Mouse (Mus musculus): ENCODE data around the gene Pde6g.
A peak's percentile ranks its signal among the peaks of the same experiment; 100 is the strongest.

Pde6g gene

DNA sequence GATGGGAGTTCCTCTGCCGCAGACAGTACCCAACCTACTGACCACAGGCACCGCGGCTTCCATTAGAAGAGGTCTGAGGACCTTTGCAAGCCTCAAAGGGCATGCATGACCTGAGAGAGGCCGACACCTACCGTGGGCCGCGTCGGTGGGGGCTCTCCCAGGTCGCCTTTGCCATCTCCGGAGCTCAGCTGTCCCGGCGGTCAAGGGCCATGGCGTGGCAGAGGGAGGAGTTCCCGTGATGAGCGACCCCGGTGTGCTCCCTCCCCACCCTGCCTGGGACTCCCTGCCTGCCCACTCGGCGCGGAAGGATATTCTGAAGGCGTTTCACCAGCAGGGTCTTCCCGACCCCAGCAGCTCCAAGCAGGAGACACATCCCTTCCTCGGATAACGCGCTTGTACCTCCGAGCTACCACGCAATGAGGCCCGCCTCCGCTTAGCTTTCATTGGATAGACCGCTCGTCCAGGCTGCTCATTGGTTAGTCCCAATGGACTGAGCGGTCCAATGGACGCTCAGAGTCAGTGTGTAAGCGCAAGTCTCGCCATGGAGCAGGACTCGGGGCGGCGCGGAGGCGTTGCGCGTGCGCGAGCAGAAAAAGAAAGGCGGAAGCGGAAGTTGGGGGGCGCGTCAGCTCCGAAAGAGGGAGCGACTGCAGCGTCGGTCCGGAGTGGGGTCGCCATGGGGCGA lies 13.9 kb upstream of the Pde6g start, which contains the start of gene Arl16:
Gene Arl16, minus strand, starts transcription at position 557 of the 685 bp plus-strand sequence.
- peak; percentile 84 for DNase-seq (ENCODE audit: low spot score)

DNA sequence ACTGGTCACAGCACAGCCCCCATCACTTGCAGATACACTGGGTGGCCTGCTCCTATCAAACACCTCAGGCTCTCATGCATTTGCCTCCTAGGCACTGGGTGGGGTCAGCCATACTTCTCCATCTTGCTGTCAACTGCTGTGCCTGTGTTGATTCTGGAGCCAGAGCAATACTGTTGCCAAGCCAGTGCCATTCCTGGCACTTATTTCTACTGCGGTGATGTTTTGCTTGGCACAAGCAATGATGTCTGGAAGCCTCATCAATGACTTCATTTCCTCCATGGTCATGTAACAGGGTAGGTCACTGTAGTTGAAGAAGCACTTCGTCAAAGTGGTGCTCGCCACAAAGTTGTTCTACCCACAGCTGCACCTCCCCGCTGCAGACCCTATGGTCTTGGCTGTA lies 12.2 kb upstream of the Pde6g start:
- no peak for DNase-seq (ENCODE audit: low spot score)

DNA sequence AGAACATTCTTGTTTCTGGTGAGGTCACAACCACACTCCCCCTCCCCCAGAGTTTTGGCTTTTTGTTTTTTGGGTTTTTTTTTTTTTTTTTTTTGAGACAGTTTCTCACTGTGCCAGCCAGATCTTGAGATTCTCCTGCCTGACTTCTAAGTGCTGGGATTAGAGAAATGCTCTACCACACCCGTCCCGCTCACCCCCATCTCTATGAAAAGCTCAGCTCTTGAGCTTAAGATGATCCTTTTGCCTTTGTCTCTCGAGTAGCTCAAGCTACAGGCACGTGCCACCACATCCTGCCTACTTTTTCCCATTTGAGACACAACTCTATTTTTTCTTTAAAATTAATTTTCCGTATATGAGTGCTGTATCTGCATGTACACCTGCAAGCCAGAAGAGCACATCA lies 11.1 kb upstream of the Pde6g start:
- no peak for DNase-seq (ENCODE audit: low spot score)

DNA sequence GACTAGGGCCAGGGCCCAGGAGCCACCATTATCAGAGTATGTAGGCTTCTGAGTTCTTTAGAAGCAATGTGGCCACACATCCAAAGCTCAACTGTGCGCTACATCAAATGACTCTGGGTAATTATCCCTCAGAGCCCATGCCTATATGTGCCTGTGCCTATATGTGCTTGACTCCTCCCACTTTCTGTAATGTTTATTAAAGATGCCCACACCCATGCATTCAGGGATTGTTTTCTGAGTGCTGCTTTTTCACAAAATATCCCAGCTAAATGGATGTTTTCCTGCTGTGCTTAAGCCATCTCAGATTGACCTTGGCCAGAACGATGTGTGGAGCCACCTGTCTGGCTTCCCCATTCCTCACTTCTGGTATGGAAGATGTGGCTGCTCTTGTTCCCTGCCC lies 10.2 kb upstream of the Pde6g start:
- no peak for DNase-seq (ENCODE audit: low spot score)

DNA sequence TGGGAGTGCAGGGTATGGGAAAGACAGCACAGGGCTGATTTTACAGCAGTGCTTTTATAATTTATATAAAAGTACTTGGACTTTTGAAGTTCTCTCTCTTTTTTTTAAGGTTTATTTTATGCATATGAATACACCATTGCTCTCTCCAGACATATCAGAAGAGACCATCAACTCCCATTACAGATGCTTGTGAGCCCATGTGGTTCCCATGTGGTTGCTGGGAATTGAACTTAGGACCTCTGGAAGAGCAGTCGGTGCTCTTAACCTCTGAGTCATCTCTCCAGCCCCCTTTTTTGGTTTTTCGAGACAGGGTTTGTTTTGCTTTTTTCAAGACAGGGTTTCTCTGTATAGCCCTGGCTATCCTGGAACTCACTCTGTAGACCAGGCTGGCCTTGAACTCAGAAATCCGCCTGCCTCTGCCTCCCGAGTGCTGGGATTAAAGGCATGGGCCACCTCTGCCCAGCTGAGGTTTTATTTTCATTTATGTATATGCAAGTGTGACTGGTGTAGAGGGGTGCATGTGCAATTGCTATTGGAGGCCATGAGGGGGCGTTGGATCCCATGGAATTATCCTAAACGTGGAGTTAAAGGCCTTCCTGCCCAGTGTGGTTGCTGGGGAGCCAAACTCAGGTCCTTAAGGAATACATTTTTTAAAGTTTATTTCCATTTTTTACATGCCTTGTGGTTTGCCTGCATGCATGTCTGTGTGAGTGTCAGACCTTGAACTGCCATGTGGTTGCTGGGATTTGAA lies 5.7 kb upstream of the Pde6g start:
- DNase-seq (ENCODE audit: low spot score), result no peak

DNA sequence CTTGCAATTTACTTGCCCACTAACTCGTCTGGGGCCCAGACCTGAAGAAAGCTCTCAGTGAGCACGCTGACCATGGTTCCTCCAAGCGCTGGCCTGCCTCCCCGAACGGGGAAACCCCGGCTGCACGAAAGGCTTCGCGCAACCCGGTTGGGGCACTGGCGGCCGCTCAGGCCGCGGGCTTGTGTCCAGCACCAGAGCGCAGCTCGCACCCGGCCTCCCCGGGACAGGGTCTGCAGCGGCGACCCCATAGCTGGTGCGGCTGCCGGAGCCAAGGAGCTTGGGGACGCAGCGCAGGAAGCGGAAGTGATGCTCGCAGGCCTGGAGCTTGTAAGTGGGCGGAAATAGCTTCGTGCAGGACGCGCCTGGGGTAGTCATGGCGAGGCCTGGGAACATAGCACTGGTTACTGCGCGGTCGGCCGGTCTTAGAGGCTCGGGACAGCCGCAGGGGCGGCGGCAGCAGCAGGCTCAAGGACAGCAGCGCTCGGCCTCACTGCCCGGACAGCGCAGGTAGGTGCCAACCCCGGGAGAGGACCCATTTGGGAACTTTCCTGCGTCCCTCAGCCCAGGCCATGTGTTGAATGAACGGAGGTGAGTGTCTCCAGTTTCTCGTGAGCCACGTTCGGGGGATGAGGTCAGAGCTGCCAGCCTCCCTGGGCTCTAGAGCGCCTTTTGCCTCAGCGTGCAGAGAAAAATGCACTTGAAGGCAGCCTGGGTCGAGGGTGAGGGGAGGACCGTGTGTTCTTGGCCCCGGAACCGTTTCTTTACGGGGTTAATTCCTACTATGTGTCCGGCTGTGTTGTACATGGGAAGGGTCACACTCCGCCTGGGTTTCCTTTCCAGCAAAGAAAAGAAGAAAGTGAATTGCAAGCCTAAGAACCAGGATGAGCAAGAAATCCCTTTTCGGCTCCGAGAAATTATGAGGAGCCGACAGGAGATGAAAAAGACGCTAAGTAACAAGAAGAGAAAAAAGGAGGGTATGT lies 4.8 kb upstream of the Pde6g start, which contains the start of the genes Oxld1 and Ccdc137:
Gene Oxld1, minus strand, starts transcription at position 297 of the 980 bp plus-strand sequence.
Gene Ccdc137, plus strand, starts transcription at position 344 of the 980 bp plus-strand sequence.
- peak; percentile 65 for DNase-seq (ENCODE audit: low spot score)

DNA sequence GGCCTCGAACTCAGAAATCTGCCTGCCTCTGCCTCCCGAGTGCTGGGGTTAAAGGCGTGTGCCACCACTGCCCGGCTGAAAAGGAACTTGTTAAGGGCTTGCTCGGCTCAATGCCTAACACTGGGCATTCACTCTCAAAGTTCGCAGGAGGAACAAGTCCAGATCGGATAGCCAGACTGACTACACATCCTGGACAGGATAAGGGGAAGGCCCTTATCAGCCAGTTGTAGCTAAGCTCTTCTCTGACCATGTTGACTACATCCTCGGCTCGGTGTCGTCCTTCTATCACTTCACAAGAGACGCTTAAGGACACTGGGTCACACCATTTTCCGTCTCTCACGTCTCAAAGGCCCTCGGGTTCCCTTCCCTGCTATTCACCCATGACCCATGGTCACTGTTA lies 4.1 kb upstream of the Pde6g start:
- DNase-seq (ENCODE audit: low spot score), result no peak

DNA sequence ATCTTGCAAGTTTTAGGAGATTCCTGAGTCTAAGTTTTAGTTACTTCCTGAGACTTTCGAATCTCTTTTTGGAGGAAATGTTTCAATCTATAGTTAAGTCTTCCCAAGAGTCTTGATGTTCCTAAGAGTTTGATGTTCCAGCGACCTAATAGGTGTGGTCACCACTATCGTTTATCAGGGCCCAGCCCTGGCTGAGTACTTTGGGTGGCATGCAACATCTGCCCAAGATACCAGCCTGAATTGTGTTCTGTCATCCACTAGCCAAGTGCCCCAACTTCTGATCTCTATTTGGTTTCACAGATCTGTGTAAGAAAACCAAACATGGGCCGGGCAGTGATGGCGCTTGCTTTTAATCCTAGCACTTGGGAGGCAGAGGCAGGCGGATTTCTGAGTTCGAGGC lies 2.1 kb upstream of the Pde6g start:
- DNase-seq (ENCODE audit: low spot score), result no peak

DNA sequence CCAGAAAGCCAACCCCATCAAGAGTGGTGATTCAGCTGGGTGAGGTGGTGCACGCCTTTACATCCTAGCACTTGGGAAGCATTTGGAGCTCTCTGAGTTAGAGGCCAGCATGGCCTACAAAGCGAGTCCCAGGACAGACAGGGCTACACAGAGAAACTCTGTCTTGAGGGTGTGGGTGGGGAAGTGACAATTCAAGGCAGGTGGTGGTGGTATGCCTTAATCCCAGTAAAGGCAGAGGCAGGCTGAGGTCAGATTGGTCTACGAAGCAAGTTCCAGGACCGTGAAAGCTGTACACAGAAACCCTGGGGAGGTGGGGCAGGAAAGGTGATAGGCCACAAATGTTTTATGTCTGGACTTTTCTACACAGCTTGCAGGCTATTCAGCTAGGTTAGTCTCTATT lies 1.7 kb upstream of the Pde6g start:
- no peak for DNase-seq (ENCODE audit: low spot score)

DNA sequence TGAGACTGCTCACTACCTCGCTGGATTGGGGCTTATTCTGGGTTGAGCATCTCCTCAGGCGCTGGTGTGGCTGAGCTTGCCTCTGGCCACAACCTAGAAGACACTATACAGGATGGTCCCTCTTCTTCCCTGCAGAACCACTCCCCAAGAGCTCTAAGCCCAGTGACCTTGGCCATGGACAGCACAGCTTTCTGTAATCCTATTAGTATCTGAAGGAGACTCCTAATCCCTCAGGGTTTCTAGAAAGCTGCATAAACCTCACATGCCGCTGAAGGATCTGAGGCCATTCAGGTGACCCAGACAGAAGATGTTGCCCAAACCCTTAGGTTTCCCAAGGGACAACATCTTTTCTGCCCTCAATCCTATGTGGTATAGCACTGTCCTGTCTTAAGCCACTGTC lies 1.1 kb downstream of the Pde6g start:
- DNase-seq (ENCODE audit: low spot score), result no peak

DNA sequence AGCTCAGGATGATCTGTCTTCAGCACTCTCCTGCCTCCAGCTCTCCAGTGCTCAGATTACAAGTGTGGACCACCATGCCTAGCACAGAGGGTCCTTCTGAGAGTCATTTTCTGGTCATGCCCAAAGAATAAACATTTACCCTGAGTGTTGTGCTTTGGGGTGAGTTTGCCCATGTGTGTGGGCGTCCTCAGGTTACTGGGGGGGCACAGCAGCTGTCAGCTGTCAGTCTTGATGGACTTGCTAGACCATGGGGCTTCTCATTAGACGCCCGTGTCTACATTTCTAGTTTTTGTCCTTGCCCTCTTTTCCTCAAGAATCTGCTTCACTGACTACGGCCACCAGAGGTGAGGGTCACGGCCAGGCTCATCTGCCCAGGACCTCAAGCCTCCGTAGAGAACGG lies 6.1 kb downstream of the Pde6g start:
- no peak for DNase-seq (ENCODE audit: low spot score)

DNA sequence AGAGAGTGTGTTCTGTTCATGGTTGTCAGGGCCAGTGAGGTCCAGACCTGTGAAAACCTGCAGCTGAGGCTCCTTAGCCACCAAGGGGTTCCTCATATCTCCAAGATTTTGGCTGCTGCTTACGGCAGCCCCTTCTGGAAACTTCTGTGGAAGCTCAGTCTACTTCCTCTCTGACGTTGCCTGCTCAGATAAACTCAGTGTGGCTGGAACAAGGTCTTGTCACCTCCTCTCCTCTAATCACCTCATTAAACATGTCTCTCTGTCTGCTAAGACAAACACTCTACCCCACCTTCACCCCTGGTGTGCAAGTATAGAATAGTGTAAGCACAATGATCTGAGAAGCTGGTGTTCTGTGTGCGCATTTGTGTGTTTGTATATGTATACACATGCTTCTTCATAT lies 7.8 kb downstream of the Pde6g start:
- DNase-seq (ENCODE audit: low spot score), result no peak

DNA sequence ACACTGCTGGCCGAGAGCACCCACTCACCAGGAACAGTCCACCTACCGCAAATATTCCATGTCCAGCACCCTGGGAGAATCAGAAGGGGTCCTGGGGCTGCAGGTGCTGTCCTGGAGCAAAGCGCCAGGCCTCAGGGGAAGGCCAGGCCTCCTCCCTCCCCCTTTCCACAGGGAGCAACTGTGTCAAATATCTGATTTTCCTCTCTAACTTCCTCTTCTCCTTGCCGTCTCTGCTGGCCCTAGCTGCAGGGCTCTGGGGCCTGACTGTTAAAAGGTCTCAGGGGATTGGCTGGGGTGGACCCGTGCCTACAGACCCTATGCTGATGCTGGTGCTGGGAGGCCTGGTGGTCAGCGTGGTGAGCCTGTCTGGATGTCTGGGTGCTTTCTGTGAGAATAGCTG lies 9.2 kb downstream of the Pde6g start:
- DNase-seq (ENCODE audit: low spot score), result no peak

DNA sequence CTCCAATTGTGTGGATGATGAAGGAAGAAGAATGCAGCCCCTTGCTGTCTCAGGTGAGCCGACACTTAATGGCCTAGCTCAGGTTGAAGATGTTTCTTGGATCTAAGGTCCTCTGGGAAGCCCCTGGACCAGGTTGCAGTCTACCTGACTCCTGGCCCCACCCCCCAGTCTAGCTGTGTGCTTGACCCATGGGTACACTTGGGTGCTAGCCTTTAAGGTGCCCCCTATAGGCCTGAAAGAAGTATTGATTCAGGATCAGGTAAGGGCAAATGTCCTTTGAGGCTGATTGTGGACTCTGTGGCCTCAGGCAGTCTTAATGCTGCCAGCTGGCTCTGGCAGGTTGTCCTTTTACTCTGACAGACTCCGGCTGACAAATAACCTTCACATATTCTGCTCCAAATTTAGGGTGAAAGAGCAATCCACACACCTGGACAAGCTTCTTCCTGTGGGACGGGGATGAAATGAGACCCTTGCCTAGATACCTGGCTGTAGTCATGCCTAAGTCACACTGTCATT lies 10.5 kb downstream of the Pde6g start:
- no peak for DNase-seq (ENCODE audit: low spot score)

DNA sequence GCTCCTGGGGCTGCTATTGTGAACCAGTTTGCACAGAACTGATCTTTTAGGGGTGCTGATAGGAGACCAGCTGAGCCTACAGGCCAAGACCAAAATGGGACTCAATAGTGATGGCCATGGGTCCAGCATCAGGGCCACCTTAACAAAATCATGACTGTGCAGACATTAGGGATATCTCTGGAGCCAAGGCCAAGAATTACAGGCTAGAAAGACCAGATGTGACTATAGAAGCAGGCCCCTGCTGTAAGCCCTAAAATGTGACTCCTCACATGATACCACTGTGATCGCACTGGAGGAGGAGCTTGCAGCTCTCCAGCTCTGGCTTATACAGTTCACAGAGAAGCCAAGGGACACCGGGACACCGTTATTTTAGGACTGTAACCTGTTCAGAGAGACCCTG lies 11.0 kb downstream of the Pde6g start, which contains the start of gene Tspan10:
Gene Tspan10, plus strand, starts transcription at position 301 of the 400 bp plus-strand sequence.
- no peak for DNase-seq (ENCODE audit: low spot score)

DNA sequence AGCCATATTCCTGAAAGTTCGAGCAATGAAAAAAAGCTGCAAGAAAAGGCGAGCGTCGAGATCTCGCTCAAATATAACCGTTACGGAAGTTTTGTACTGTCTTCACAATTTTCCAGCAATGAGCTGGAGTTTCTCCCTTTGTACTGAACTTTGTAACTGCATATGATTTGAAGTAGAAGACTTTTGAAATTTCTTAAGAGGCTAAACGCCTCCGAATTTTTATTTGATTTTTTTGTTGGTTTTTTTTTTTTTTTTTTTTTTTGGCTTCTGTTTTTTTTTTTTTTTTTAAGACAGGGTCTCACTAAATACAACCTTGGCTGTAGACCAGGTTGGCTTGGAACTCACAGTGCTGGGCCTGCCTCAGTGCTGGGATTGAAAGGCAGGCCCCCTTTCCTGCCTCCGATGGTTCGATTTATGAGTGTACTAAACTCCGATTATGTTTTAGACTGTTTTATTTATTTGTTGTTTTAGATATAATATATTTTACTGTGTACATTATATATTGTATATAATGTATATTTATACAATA lies 15.4 kb downstream of the Pde6g start:
- DNase-seq (ENCODE audit: low spot score), result no peak

DNA sequence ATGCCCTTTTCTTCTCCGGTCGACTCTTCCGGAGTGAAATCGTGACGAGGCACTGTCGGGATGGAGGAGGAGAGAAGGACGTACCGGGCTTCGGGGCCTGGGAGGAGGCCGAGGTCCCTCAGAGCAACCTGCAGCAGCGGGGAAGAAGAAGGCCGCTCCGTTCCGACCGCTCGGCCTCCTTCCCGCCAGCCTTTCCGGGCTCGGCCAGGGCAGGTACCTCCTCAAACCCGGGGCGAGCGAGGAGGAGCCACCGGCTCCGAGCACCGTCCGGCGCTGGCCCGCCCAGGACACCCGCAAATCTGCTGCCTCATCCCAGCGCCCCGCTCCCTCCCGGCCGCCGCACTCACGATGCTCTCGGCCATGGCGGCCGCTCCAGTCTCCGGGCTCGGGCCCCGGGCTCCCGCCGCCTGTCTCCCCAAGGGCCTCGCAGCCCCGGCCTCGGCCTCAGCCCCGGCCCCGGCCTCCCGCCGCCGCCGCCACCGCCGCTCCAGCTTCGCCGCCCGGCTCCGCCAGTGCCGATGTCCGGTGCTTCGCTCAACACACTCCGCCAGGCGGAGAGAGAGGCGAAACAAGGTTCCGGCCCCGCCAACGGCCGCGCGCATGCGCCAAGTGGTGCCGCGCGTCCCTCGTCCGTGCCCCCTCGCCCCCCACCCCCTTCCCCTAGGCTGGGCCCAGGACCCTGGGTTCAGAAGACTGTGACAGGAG lies 16.0 kb downstream of the Pde6g start, which contains the start of gene Nploc4:
Gene Nploc4, minus strand, starts transcription at position 557 of the 705 bp plus-strand sequence.
- DNase-seq (ENCODE audit: low spot score), result peak; percentile 90

DNA sequence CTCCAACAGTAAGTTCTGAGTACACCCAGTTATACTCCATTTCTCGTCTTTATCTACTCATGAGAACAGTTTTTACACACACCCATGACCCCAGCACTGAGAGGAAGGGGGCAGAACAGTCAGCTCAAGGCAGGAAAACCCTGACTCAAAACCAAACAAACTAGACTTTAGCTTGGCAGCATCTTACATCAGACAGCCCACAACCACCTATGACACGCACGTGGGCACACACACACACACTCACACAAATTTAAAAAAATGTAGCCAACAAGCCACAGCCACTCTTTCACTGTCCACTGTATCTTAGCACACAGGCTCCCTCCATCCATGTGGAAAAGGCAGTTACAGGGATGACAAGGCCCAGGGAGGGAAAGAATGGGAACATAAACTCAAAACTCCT lies 26.6 kb downstream of the Pde6g start:
- no peak for DNase-seq (ENCODE audit: low spot score)

DNA sequence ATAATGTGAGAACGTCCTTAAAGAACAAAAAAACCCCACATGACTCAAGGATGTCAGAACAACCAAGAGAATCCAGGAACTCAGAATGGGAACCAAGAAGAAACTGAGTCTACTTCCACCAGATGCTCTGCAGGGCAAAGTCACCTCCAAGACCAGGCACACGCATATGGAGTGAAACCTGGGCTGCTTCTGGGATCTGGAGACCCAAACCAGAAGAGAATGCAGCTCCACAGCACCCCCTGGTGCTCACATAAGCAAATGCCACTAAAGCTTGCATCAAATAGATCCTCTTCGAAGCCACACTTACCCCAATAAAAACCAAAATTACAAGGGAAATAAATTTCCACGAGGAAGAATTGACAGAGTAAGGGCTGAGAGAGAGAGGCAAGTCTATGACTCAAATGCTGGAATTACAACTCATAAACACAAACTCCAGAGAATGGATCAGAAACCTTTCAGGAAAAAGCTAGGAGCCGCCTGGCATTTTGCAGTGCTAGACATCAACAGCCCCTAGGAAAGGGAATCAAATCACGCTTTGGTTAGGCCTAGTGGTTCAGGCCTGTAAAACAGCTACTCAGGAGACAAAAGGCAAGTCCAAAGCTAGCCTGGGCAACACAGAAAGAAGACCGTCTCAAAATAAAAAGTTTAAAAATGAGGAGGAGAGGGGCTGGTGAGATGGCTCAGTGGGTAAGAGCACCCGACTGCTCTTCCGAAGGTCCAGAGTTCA lies 29.6 kb downstream of the Pde6g start:
- DNase-seq (ENCODE audit: low spot score), result peak; percentile 43

Measured in urinary bladder, postnatal 25 days (tissue).